Mouse (Mus musculus) cerebellum, adult 11-12 months (tissue): ENCODE results near the gene Foxe1.

Experiments used
- DNase-seq: peaks from one replicate; pipeline ENCODE4 v3.0.0; 2022

The Foxe1 gene

DNA sequence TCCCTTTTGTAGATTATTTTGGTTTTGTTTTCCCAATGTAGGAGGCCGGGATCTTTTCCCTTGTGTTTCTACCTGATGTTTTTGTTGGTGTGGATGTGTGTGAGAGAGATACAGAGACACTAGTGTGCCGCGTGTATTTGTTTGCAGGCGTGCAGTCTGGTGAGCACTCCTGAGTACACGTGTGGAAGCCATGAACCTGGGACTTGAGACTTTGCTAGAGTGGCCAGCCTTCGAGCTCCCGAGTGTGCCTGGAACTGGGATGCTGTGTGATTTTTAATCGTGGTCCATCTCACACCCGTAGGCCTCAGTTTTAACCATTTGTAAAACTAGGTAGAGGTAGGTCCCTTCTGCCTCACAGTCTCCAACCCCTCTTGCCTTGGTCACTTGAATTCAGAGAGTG, 5.5 kb downstream of the Foxe1 start:
- no peak for DNase-seq

- no peak for DNase-seq
Observed at GRCm38 (mm10) chr4:46349530-46349929, 6.1 kb downstream of the Foxe1 start.

- DNase-seq, result no peak
Observed at GRCm38 (mm10) chr4:46353045-46353444, 9.6 kb downstream of the Foxe1 start.

DNA sequence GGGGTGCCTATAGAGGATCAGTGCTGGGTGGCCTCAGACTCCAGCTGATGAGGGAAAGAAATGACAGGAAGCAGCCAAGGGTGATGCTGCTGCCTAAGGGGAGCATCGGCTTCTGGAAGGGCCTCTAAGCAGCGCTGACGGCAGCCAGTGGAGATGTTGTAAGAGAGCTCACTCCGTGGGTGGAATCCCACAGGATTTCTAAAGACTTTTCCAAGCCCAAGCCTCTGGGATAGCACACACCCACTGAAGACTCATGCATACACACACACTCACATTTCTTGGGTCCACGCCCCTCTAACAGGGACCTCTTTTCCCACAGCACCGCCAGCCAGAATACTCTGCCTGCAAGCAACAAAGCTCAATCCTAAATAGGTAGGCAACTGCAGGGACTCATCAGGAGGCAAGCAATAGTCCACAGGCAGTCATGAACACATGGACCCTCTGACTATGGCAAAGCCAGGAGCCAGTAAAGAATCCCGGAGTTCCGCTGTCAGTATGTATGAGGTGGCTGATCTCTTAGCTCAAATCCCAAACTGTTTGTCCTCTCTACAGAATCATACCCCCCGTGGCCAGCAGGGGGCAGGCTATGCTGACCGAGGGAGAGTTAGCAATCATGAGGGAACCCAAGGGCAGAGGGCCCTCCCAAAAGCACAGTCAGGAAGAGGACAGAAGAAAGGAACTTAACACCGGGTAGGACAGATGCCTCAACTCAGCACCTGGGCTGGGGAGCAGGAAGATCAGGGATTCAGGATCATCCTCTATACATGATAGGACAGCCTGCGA, 13.1 kb downstream of the Foxe1 start:
- DNase-seq, result no peak

DNA sequence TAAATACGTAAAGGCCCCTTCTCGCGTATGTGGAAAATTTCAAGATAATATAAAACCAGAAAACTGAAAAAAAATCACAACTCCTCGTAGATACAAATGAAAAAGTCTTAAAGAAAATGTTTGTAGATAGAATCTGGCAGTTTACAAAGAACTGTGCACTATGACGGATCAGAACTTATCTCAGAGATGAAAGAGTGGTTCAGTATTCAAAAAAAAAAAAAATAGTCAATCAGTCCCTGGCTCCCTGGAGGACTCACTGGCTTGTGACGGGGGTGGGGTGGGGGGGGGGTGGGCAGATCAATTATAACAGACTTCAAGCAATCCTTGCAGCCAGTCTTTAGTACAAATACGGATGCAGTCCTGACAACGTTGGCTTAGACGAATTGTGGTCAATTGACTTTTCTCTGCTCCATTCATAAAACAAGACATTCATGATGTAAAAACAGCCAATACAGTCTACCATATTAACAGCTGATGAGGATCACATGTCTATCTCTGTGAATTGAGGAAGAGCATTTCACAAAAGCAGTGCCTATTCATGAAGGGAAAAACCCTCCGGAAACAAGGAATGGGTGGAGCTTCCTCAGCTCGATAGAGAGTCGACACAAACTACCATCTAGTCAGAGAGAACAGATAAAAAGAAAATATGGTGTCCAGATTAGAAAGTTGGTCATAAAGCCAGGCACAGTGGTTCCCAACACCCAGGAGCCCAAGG, 16.3 kb downstream of the Foxe1 start:
- no peak for DNase-seq

DNA sequence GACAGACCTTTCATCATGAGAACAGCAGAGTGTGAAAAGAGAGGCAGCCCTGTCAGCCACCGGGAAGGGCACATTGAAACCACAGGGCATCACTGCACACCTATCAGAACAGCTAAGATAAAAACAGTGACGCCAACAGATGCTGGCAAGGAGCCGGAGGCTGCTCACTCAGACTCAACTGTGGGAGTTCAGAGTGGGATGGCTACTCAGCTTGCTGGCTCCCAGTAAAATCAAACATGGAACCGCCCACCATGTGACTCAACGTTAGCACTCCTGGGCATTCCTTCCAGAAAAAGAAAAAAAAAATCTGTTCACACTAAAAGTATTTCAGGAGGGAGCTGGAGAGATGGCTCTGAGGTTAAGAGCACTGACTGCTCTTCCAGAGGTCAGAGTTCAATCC, 17.8 kb downstream of the Foxe1 start:
- no peak for DNase-seq

DNA sequence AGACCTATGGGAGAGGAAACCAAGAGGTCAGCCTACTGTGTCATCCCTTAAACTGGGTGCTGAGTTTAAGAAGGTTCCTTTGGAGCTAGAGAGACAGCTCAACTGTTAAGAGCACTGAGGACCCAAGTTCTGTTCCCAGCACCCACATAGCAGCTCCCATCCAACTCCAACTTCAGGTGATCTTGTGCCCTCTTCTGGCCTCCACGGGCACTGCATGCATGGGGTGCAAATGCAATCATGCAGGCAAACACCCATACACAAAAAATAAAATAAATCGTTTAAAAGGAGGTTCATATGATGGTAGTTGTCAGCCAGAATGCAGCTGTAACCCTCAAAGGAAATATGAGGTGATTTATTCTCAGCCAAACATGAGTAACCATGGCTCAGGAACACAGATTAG, 21.0 kb downstream of the Foxe1 start:
- no peak for DNase-seq

- DNase-seq, result no peak
Observed at GRCm38 (mm10) chr4:46367487-46367959, 24.1 kb downstream of the Foxe1 start.

DNA sequence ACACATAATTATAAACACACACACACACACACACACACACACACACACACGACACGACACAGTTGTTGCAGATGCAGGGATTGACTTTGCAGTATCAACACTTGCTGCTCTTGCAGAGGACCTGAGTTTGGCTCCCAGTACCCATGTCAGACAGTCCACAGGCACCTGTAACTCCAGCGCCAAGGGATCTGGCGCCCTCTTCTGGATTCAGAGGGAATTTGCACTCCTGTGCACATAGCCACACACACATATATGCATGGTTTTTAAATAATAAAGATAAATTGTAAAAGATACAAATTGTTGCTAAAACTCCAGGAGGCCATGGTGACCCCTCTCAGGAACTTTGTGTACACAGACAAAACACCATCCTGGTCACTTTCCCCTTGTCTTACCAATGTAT, 25.7 kb downstream of the Foxe1 start:
- no peak for DNase-seq

DNA sequence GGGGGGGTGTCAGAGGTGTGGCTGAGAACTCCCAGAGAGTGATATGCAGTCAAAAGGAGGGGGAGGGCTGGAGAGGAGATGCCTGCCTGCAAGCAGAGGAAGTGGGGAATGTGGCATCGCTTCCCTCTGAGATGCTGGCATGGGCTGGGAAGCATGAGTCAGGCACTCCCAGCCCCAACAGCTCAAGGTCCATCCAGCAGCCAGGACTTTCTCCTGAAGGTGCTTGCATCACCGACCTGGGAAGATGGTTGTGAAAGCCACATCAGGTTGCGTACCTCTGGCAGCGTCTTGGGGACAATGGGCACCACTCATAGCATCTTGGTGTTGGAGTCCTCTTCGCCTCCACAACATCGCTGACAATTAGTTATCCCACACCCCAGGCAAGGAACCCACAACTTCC, 27.0 kb downstream of the Foxe1 start:
- DNase-seq, result no peak

- DNase-seq, result peak; percentile 29
Observed at GRCm38 (mm10) chr4:46371030-46371429, 27.6 kb downstream of the Foxe1 start.

DNA sequence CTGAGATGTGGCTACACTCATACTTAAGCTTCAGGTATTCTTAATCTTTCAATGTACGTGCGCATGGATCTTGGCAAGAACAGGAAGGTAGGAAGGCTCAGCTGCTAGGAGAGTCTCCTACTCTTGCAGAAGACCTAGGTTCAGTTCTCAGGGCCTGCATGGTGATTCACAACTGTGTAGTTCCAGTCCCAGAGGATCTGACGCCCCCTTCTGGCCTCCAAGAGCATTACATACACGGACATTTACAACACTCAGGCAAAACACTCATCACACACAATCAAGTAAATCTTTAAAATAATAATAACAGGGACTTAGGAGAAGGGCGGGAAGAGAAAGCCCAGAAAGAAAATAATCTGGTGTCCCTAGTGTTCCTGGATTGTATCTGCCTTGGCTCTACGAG, 31.0 kb downstream of the Foxe1 start:
- DNase-seq, result no peak

DNA sequence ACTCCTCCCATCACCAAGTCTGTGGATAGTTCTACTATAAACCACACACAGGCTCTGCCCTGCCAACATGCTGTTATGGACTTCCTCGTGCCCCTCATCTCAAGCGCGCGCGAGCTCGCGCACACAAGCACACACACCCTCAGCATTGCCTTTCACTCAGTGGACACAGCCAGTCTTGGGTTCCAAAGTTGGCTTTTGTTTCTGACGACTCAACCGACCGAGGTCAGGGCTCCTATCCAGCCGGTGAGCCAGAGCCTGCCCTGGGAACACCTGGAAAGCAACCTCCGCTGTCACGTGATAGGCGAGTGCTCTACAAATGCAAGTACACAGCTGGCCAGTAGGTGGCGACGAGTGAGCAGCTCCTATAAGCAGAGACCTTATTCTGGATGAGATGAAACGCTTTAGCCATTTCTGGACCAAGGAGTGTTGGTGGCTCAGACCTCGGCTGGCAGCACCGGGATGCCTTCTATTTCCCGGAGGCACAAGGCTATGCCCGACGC, 31.5 kb downstream of the Foxe1 start:
- peak; percentile 84 for DNase-seq

DNA sequence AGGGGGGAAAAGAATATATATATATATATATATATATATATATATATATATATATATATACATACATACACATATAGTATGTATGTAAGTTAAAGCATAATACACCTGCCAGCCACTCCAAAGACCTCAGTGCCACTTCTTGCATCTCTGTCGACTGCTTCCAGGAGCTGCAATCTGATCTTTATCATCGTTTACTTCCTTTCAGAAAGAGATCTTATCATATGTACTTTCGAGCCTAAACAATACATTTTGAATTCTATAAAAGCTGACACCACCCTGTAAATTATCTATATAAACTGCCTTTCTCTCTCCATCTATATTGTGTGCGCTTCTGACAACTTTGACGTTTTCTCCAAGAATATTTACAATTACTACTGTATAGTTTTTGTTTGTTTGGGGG, 45.1 kb downstream of the Foxe1 start:
- DNase-seq, result no peak

DNA sequence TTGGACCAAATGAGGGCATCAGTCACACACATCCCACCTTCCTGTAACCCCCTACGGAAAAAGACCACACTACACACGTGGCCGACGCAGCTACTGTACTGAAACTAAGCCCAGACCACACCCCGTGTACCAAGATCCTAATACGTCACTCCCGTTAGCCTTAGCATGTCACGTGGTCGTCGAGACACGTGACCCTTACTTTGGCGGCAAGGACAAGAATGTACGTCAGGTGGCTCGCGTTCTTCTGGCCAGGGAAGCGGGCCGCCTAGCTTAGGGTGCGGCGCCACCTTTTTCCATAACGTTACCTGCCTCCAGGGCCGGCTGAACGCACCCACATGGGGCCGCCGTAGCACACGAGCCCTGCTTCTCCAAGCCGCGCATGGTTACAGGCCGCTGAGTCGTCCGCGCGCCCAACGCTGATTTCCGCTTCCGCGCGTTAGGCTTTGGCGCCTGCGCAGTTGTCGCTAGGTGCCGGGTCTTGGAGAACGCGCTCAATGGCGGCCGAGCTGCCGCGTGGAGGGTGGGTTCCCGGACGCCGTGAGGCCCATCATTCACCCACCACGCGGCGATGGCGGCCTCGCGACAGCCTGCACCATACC, 45.7 kb downstream of the Foxe1 start, which contains the start of gene Trmo:
TSS of gene Trmo (minus strand) at position 425 of the 599 bp plus-strand sequence.
- peak; percentile 92 for DNase-seq

DNA sequence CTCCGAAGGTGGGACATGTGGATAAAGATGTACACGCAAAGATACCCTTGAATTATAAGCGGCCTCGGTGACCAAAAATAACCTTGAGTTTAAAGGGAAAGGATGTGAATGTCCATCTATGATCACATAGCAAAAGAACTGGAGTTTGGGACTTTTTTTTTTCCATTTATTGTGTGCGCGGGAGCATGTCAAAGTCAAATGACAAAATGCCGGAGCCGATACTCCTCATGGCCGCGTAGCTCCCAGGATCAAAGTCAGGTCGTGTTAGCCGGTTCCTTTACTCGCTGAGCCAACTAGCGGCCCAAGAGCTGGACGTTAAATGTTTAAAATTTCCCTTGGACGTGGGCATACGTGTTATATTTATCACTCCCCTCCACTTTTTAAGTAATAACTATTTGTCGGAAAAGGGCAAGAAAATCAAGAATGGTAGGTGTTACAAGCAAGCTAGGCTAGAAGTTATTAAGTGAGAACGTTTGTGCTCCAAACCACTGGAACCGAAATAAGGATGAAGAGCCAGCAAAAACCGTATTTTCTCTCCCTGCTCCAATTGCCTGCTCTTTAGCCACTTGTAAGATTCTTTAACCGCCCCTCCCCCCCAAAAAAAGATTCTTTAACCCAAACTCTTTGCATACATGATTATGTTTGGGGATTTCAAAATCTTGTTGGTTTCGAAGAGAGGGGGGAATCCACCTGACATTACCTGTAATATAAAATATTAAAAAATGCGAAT, 46.4 kb downstream of the Foxe1 start:
- no peak for DNase-seq

GRCm38 (mm10) chr4:46390390-46390970, 47.1 kb downstream of the Foxe1 start:
- DNase-seq, result peak; percentile 70

GRCm38 (mm10) chr4:46394388-46394787, 51.0 kb downstream of the Foxe1 start:
- DNase-seq, result no peak

DNA sequence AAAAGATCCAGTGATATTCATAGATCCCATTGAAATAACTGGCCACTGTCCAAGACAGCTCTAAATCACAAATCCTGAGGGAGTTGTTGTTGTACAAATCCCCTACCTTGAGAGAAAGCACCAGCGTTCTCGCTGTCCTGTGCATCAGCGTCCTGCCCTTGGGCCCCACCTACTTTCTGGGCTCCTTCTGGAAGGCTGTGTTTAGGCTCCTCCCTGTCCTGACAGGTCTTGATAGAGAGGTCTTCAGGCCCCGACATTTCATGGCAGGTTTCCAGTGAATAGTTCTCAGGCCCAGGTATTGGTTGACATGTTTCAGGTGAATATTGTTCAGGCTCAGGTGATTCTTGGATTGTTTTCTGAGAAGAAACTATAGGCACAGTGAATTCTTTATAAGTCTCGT, 52.3 kb downstream of the Foxe1 start:
- DNase-seq, result no peak
